Mouse (Mus musculus): ENCODE measurements around the gene Sergef.

Sergef gene

GRCm38 (mm10) chr7:46575897-46576296 lies 63.7 kb downstream of the Sergef start:
- no peak for DNase-seq (ENCODE audit: low spot score in 2 of 2)

- peak in 1 of 2 experiments; percentile 51 for DNase-seq (ENCODE audit: low spot score in 2 of 2)
Measured at GRCm38 (mm10) chr7:46572803-46573594, 66.6 kb downstream of the Sergef start.

- peak in 1 of 2 experiments; percentile 31 for DNase-seq (ENCODE audit: low spot score in 2 of 2)
Measured at GRCm38 (mm10) chr7:46569509-46569908, 70.1 kb downstream of the Sergef start.

- no peak for DNase-seq (ENCODE audit: low spot score in 2 of 2)
Measured at GRCm38 (mm10) chr7:46566318-46567007, 73.1 kb downstream of the Sergef start.

- DNase-seq (ENCODE audit: low spot score in 2 of 2): no peak
Measured at GRCm38 (mm10) chr7:46565374-46565773, 74.2 kb downstream of the Sergef start.

GRCm38 (mm10) chr7:46563801-46564200 lies 75.8 kb downstream of the Sergef start:
- DNase-seq (ENCODE audit: low spot score in 2 of 2): no peak

GRCm38 (mm10) chr7:46560061-46560460 lies 79.5 kb downstream of the Sergef start:
- DNase-seq (ENCODE audit: low spot score in 2 of 2): no peak

GRCm38 (mm10) chr7:46559643-46560042 lies 80.0 kb downstream of the Sergef start:
- no peak for DNase-seq (ENCODE audit: low spot score in 2 of 2)

- no peak for DNase-seq (ENCODE audit: low spot score in 2 of 2)
Measured at GRCm38 (mm10) chr7:46559006-46559405, 80.6 kb downstream of the Sergef start.

GRCm38 (mm10) chr7:46557996-46558395 lies 81.6 kb downstream of the Sergef start:
- DNase-seq (ENCODE audit: low spot score in 2 of 2): peak in 1 of 2 experiments; percentile 35

- no peak for DNase-seq (ENCODE audit: low spot score in 2 of 2)
Measured at GRCm38 (mm10) chr7:46557387-46557786, 82.2 kb downstream of the Sergef start.

GRCm38 (mm10) chr7:46556358-46557118 lies 83.1 kb downstream of the Sergef start:
- no peak for DNase-seq (ENCODE audit: low spot score in 2 of 2)

- DNase-seq (ENCODE audit: low spot score in 2 of 2): no peak
Measured at GRCm38 (mm10) chr7:46555731-46556130, 83.9 kb downstream of the Sergef start.

GRCm38 (mm10) chr7:46554855-46555254 lies 84.8 kb downstream of the Sergef start:
- no peak for DNase-seq (ENCODE audit: low spot score in 2 of 2)

- DNase-seq (ENCODE audit: low spot score in 2 of 2): no peak
Measured at GRCm38 (mm10) chr7:46554003-46554402, 85.6 kb downstream of the Sergef start.

GRCm38 (mm10) chr7:46551935-46552752 lies 87.5 kb downstream of the Sergef start:
- DNase-seq (ENCODE audit: low spot score in 2 of 2): no peak

GRCm38 (mm10) chr7:46551173-46551572 lies 88.4 kb downstream of the Sergef start:
- DNase-seq (ENCODE audit: low spot score in 2 of 2): no peak

- DNase-seq (ENCODE audit: low spot score in 2 of 2): no peak
Measured at GRCm38 (mm10) chr7:46548124-46548523, 91.5 kb downstream of the Sergef start.

GRCm38 (mm10) chr7:46547642-46548041 lies 92.0 kb downstream of the Sergef start:
- DNase-seq (ENCODE audit: low spot score in 2 of 2): no peak

GRCm38 (mm10) chr7:46546539-46546938 lies 93.1 kb downstream of the Sergef start:
- DNase-seq (ENCODE audit: low spot score in 2 of 2): no peak

- DNase-seq (ENCODE audit: low spot score in 2 of 2): peak; percentile 42 to 83
Measured at GRCm38 (mm10) chr7:46544195-46544641, 95.4 kb downstream of the Sergef start.

Measured in cerebellum, postnatal 4 days (tissue).